Mouse (Mus musculus) regulatory T cell (primary cell): ENCODE results near the gene Desi1.
"Not testable (repeated sequence)": the region's sequence is repeated elsewhere in the genome, so short reads cannot be mapped to it uniquely, and the experiment has no call there.

ENCODE experiments used
- in situ Hi-C: fragments of 300-600 bp; cut with MboI, MseI; formaldehyde crosslinking; loops from one replicate; pipeline ENCODE4 v1.15.1; 2025; ENCODE audit warnings: high pct_unique_total_duplicates

Gene Desi1

DNA sequence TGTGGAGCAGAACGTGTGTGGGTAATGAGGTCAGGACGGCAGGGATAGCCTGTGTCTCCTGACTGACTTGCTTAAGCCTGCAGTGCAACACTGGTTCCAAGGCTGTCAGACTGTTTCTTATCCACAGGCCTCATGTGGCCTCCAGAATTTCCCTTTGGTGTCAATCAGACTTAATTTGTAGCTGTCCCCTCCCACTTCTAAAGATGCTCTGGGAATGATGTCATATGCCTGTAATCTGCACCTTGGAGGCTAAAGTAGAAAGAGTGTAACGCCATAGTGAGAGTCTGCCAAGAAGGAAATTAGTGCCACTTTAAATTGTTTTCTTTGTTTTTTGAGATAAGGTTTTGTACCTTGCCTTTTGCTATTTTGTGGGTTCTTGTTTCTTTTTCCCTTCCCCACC is 14.4 kb downstream of the Desi1 start:
- in situ Hi-C loops, result no loop called here

- in situ Hi-C loops, result no loop called here
These were observed 16.2 kb downstream of the Desi1 start for GRCm38 (mm10) chr15:82017461-82017860.

- in situ Hi-C loops, result no loop called here
These were observed 16.8 kb downstream of the Desi1 start for GRCm38 (mm10) chr15:82016830-82017229.

- in situ Hi-C loops, result no loop called here
These were observed 17.4 kb downstream of the Desi1 start for GRCm38 (mm10) chr15:82016101-82016808.

DNA sequence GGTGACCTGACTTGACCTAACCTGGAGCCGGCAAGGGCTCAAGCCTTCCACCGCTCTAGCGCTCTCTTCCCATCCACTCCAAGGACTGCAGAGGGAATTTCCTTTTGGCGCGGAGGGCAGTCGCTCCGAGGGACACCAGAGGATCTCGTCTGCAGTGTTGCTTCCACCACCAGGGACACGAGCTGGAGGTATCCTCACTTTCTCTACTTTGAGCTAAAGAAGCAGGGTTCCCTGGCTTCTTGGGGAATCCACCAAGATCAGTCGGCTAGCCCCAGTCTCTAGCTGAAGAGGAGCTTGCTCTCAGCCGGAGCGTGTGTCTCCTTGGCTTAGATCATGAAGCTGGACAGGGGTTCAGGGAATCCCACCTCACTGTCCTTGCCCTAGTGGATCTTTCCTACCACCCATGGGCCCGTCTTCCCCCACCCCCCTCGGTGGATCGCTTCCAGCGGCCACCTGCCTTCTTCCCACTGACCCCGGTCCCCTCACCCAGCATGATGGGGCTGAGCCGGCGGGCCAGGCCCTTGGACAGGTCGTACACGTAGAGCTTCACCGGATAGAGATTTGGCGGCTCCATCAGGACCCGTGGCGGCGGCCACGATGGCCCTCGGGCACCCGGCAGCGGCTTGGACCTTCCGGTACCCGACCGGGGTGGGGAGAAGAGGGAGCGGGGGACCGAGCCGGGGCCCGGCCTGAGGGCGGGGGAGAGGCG is 18.1 kb downstream of the Desi1 start:
- in situ Hi-C loops, result no loop called here

- in situ Hi-C loops, result no loop called here
These were observed 18.8 kb downstream of the Desi1 start for GRCm38 (mm10) chr15:82014745-82015391.

GRCm38 (mm10) chr15:82011947-82012346 is 21.7 kb downstream of the Desi1 start:
- in situ Hi-C loops, result no loop called here

DNA sequence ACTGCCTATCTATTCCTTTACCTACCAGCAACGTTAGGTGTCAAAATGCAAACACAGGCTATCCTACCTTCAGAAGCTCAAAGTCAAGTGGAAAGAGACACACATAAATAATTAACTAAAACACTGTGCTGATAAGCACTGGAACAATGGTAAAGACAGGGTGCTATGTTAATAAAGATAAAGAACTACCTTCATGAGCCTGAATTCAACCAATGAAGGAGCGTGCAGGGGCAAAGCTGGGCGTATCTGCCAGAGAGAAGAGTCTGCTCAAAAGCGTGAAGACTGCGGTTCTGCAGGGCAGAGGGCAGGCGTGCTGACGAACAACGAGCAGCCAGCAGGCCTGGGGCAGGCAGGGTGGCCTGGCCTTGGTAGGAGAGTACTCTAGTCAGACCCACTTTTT is 29.4 kb downstream of the Desi1 start:
- in situ Hi-C loops, result no loop called here

DNA sequence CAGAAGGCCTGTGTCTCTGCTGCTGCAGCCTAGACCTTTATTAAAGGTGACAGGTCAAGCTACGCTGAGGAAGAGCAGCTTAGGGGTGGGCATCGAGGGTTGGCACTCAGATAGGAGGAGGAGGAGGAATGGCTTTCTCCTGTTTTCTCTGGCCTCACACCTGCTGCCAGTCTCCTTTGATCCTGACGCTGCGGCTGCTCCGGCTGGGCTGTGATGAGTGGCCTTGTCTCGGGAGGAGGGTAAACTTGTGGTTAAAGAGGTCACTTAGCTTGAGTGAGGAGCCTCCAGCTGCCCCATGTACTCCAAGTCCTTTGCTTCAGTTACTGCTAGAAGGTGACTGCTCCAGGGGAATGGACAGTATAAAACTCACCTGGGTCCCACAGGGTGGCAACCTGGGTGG is 39.7 kb downstream of the Desi1 start:
- in situ Hi-C loops, result no loop called here

DNA sequence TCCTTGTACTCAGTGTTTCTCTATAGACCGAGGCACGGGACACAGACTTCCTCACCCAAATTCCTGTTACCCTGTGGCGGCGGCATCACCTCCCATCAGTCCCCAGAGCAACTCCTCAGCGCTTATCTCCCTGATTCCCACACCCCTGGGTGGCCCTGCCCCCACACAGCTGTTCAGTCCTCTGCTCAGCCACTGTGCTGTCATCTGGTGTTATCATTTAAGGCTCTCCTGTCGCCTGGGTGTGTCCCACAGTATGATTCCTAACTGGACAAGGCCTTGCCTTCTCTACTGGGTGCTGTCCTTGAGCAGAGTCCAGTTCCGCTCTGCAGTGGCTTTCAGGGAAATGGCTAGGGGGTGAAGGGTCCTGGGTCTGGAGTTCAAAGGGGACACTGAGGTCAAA is 43.1 kb downstream of the Desi1 start:
- in situ Hi-C loops, result no loop called here

DNA sequence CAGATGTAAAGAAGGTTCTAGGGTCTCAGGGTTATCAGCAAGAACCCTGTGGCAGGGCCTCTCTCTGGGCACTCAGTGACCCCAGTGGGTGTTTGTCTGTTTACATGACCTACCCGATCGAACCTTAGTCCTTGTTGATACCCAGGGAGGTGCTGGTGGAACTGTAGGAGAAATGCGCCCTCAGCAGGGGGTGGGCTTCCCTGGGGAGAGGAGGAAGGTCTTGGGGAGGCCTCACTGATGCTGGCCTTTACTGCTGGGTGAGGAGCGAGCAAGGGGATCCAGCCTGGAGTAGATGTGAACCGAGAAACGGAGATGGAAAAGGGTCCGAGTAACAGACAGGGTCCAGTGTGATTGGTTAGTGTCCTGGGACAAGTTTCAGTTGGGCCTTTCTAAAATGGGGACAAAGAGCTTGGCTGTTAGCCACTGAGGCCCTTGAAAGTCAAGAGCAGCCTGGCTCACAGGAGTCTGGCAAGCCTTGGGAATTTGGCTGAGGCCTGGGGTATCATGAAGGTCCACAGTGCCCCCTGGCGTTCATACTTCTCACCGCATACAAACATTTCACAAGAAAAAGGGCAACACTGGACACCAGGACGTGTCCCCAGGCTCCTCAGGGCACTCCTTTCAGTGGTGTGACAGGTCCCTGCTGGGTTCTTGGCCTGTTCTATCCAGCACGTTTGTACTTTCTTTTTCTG is 44.1 kb downstream of the Desi1 start:
- in situ Hi-C loops, result no loop called here

- in situ Hi-C loops, result no loop called here
These were observed 46.0 kb downstream of the Desi1 start, which contains the start of gene Xrcc6 for GRCm38 (mm10) chr15:81987646-81988045. Gene Xrcc6 (plus strand): TSS chr15:81987835.

- in situ Hi-C loops, result no loop called here
These were observed 48.1 kb downstream of the Desi1 start for GRCm38 (mm10) chr15:81985267-81986161.

DNA sequence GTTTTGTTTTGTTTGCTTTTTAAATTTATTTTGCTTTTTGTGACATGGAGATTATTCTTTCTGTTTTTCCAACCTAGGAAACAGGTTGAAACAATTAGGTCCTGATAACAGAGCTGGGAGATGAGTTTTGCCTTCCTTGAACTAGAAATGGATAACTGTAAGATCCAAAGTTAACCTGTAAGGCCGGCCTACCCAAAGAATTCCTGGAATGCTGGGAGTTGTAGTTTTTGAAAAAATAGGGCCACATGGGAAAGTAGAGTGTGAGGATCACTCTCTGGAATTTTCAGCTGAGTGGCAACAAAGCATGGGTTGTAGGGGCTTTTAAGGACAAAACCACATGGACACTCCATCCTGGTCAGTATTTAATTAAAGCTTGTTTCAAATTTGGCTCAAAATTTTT is 51.5 kb downstream of the Desi1 start:
- in situ Hi-C loops, result no loop called here

DNA sequence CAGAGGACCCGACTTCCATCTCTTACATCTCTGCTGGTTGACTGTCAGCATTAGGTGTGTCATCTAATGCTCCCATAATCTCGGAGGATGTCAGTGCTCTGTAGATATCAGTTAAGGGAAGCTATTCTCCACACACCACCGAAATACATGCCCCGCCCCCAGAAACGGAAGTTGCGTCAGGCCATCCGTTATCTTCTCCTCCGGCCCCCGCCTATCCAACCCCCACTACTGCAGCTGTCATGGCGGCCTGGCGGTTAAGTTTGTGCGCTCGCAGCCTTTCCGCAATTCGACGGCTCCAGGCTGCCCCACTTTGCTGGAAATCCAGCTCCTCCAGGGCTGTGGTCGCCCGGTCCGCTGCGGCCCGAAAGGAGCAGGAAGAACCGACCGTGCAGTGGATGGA is 53.3 kb downstream of the Desi1 start, which contains the start of gene 1700029P11Rik:
TSS of gene 1700029P11Rik (plus strand) at position 220 of the 400 bp plus-strand sequence.
- in situ Hi-C loops, result no loop called here

DNA sequence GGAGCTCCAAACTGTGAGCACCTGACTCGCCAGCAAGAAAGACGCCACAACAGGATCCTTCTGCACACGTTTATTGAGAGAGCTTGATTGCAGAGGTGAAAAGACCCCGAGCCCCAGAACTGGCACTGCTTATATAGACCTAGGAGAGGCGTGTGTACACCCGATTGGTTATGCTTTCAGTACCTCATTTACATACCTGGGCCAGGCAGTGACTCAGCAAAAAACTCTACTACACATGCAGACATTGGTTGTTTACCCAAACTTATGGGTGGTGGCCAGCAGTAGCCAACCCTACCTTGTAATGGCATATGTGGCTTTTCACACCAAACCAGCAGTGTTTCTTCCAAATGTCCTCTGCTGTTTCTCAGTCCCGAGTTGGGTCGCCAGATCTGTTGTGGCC is 58.5 kb downstream of the Desi1 start:
- in situ Hi-C loops, result not testable (repeated sequence)

DNA sequence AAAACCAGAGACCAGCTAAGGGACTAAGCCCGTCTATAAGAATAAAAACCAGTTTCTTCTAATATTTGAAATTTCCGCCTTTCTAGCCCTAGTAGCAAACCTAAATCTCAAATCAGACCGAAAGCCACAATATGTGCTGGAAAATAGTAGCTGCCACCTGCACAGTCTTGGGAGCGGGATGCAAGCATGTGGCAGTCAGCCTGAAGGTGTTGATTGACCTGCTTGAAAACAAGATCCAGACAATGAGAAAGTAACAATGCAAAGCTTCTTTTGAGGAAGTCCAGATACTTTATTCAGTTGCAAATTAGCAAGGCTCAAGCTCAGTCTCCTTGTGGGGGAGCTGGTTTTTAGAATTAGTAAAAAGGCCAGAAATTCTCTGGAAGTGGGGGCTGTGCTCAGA is 63.2 kb downstream of the Desi1 start:
- in situ Hi-C loops, result not testable (repeated sequence)

GRCm38 (mm10) chr15:81969635-81970034 is 64.0 kb downstream of the Desi1 start:
- in situ Hi-C loops, result not testable (repeated sequence)

GRCm38 (mm10) chr15:81969173-81969572 is 64.5 kb downstream of the Desi1 start:
- in situ Hi-C loops, result no loop called here

GRCm38 (mm10) chr15:81968447-81968846 is 65.2 kb downstream of the Desi1 start:
- in situ Hi-C loops, result no loop called here

DNA sequence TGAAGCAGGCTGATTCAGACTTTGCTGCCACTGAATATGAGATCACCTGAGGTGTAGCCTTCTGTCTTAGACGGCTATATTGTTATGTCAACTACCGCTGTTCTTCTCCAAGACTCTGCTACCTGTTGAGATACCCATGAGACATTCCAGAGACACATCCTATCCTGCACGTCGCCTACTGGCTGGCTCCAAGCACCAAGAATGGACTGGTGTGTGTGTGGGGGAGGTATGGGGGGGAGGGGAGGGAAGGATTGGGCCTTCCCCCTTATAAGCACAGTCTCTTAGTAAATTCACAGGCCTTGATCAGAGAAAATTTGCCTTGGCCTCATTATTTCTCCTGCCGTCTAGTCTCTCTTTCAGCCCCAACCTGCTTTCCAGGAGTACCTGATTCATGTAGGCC is 65.8 kb downstream of the Desi1 start:
- in situ Hi-C loops, result no loop called here
